8 mouse cellular contexts compared by ENCODE assay signal in the genomic region with DNA sequence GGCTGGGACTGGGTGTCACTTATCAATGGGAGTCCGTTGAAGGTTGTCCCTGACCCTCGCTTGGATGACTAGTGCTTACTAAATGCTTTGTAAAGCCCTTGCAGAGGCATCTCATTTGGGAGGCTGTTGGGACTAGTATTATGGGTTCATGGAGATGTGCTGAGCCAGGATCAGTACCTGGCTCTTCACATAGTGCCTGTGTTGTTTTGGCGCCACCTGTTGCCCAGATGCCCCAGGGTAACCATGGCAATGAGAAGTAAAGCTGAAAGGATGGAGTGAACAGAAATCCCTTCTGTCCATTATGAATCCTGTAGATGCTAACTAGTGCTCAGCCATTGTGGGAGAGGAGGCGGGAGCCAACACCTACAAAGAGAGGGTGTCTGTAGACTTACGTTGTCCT.
DNase-seq lines count a peak whose midpoint lies in the region; ATAC-seq and TF ChIP-seq lines count a peak whose summit lies in the region.

No protein-coding gene starts in this region.

- H3K4me3 ChIP-seq in small intestine, adult 2 months (ENCODE audit: low read depth, low read length) = no peak overlapping the region
- H3K4me3 ChIP-seq in neural tube, embryonic 15.5 days (replicated peaks) = no peak overlapping the region

- H3K36me3 ChIP-seq in small intestine, adult 2 months (ENCODE audit: control insufficient read depth, insufficient read depth, low read length) = no peaks in the 10 kb centered on the region
- no peaks in the 10 kb centered on the region for H3K36me3 ChIP-seq in neural tube, embryonic 15.5 days

- no peak overlapping the region for H3K4me2 ChIP-seq in neural tube, embryonic 15.5 days

- no peak for ATAC-seq in neural tube, embryonic 15.5 days (ENCODE audit: low FRiP score)

- no peaks in the 10 kb centered on the region for H3K9me3 ChIP-seq in neural tube, embryonic 15.5 days (replicated peaks)

- peak; percentile 11 to 26 for DNase-seq in heart, postnatal 14 days
- DNase-seq in heart, adult 9 months (ENCODE audit: low spot score in 2 of 2) = no peak
- DNase-seq in urinary bladder, postnatal 14 days (ENCODE audit: low spot score) = peak; percentile 22
- no peak for DNase-seq in urinary bladder, adult 18-20 months (ENCODE audit: low spot score in 2 of 2)
- peak; percentile 22 to 65 for DNase-seq in kidney, adult 8-10 months
- no peak for DNase-seq in right cerebral cortex, postnatal 36 days (ENCODE audit: low spot score in 2 of 2)

- peak; percentile 32; the same call in 1 of the 2 replicates for TF ChIP-seq CTCF in small intestine, adult 2 months (IDR thresholded peaks at IDR 0.05; ENCODE audit: extremely low read depth, insufficient read length, insufficient replicate concordance, low read depth, low read length)

- no peaks in the 10 kb centered on the region for H3K27me3 ChIP-seq in small intestine, adult 2 months (ENCODE audit: control insufficient read depth, insufficient read depth, low read length)
- no peaks in the 10 kb centered on the region for H3K27me3 ChIP-seq in neural tube, embryonic 15.5 days (replicated peaks)

- no peak for TF ChIP-seq POLR2A in small intestine, adult 2 months (IDR thresholded peaks at IDR 0.05; ENCODE audit: low read depth, low read length)

- no peak overlapping the region for H3K27ac ChIP-seq in small intestine, adult 2 months (ENCODE audit: insufficient read depth, low read depth, low read length)
- no peak overlapping the region for H3K27ac ChIP-seq in neural tube, embryonic 15.5 days (replicated peaks)

- WGBS in small intestine, adult 2 months = 68% methylated on average over 5 of the region's 5 CpGs
- WGBS in neural tube, embryonic 15.5 days = 59% methylated on average over 5 of the region's 5 CpGs

- no peaks in the 10 kb centered on the region for H3K4me1 ChIP-seq in small intestine, adult 2 months (ENCODE audit: control insufficient read depth, insufficient read depth, insufficient read length, low read length)
- H3K4me1 ChIP-seq in neural tube, embryonic 15.5 days = peaks cover under 1% of the 10 kb centered on the region; the same call in 1 of the 2 replicates

- no peak overlapping the region for H3K9ac ChIP-seq in neural tube, embryonic 15.5 days (replicated peaks)

- intact Hi-C loops in heart, postnatal 14 days (cut with DNase I) = no loop called here

Comparison
In these comparisons a context has a peak if more than half of its experiments do, and no peak if none do; other contexts are left out.
1. DNase-seq: peak in heart, postnatal 14 days (2 of 2), urinary bladder, postnatal 14 days (single experiment) and kidney, adult 8-10 months (2 of 2); none in heart, adult 9 months (0 of 2), urinary bladder, adult 18-20 months (0 of 2) and right cerebral cortex, postnatal 36 days (0 of 2).